Mouse (Mus musculus): ENCODE data around the gene Glud1.

DNA sequence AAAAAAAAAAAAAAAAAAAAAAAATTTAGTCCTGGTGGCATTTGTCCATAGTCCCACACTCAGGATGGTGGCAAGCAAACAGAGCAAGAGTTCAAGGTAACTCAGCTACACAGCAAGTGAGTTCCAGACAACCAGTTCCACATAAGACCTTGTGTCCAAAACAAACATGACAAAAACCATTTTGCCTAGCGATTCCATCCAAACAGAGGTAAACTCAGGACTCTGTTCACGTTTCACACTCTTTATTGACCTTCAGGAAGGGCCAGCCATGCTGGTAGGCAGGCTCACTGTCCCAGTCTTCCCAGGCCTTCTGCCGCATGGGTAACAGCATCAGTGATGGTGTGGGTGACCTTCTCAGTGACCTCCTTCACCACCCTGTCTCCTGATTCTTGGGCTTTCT lies 41.1 kb downstream of the Glud1 start:
- TF ChIP-seq CTCF (IDR thresholded peaks at IDR 0.05; ENCODE audit: low read depth), result no peak
- TF ChIP-seq EP300 (IDR thresholded peaks at IDR 0.05; ENCODE audit: low read depth), result no peak
